Mouse (Mus musculus) ES-Bruce4 (cell line): ENCODE measurements around the gene Nos1.

Experiments used
- CTCF ChIP-seq: IDR thresholded peaks from one replicate; pipeline ENCODE4 v1.8.1; 2011; ENCODE audit warnings: low read depth, low read length
- EP300 ChIP-seq: IDR thresholded peaks from 2 replicates; pipeline ENCODE4 v1.6.1; 2011; ENCODE audit warnings: low read depth, low read length; ENCODE audit not compliant: insufficient read depth

- peak; percentile 92 for TF ChIP-seq CTCF
- no peak for TF ChIP-seq EP300
These were observed 157.3 kb downstream of the Nos1 start for GRCm38 (mm10) chr5:117938182-117938581.
